Mouse (Mus musculus) gastrocnemius, postnatal 14 days (tissue): ENCODE measurements around the gene Tpx2. TPM values are rescaled to one million over a fixed set of nuclear protein-coding genes. Genes with fewer than 3 reads are reported as not detected.

ENCODE experiments used
- DNase-seq: peaks from one replicate; pipeline ENCODE4 v3.0.0; 2021; ENCODE audit warnings: mixed read lengths
- intact Hi-C: fragments of 180-260 bp; cut with DNase I; formaldehyde crosslinking; loops from one replicate; pipeline ENCODE4 v1.15.1; 2025; ENCODE audit warnings: low total_unique reads
- total RNA-seq, 2 experiments: library from RNA; stranded (reverse); gene quantifications; 2 replicates each; pipeline ENCODE4 v1.2.3; 2021

Gene Tpx2
- total RNA-seq, 2 experiments from 2014 or later = 4.1 to 4.7 TPM

GRCm38 (mm10) chr2:152839256-152839655, 8.5 kb upstream of the Tpx2 start:
- intact Hi-C loops = no loop called here
- DNase-seq = peak; percentile 49

- no peak for DNase-seq
- intact Hi-C loops = no loop called here
These were observed 5.0 kb upstream of the Tpx2 start for GRCm38 (mm10) chr2:152842741-152843140.

GRCm38 (mm10) chr2:152847057-152847814, 528 bp upstream of the Tpx2 start:
- DNase-seq = no peak
- intact Hi-C loops = no loop called here

- intact Hi-C loops = no loop called here
- DNase-seq = no peak
These were observed 702 bp downstream of the Tpx2 start for GRCm38 (mm10) chr2:152848466-152848865.

- no peak for DNase-seq
- intact Hi-C loops = no loop called here
These were observed 11.7 kb downstream of the Tpx2 start for GRCm38 (mm10) chr2:152859501-152859900.

GRCm38 (mm10) chr2:152861891-152862290, 14.1 kb downstream of the Tpx2 start:
- intact Hi-C loops = no loop called here
- DNase-seq = peak; percentile 37

GRCm38 (mm10) chr2:152862638-152863037, 14.9 kb downstream of the Tpx2 start:
- peak; percentile 8 for DNase-seq
- intact Hi-C loops = no loop called here

GRCm38 (mm10) chr2:152863346-152863745, 15.6 kb downstream of the Tpx2 start:
- no peak for DNase-seq
- intact Hi-C loops = no loop called here

GRCm38 (mm10) chr2:152878239-152878638, 30.5 kb downstream of the Tpx2 start:
- no peak for DNase-seq
- intact Hi-C loops = no loop called here

GRCm38 (mm10) chr2:152880898-152881297, 33.1 kb downstream of the Tpx2 start:
- DNase-seq = no peak
- intact Hi-C loops = no loop called here

- no peak for DNase-seq
- intact Hi-C loops = no loop called here
These were observed 36.4 kb downstream of the Tpx2 start for GRCm38 (mm10) chr2:152884101-152884645.

- intact Hi-C loops = no loop called here
- no peak for DNase-seq
These were observed 39.5 kb downstream of the Tpx2 start for GRCm38 (mm10) chr2:152887230-152887629.

GRCm38 (mm10) chr2:152888774-152889173, 41.0 kb downstream of the Tpx2 start:
- DNase-seq = no peak
- intact Hi-C loops = no loop called here

GRCm38 (mm10) chr2:152895834-152896233, 48.1 kb downstream of the Tpx2 start:
- no peak for DNase-seq
- intact Hi-C loops = no loop called here

- no peak for DNase-seq
- intact Hi-C loops = no loop called here
These were observed 49.2 kb downstream of the Tpx2 start for GRCm38 (mm10) chr2:152896926-152897325.

GRCm38 (mm10) chr2:152899011-152899410, 51.2 kb downstream of the Tpx2 start:
- no peak for DNase-seq
- intact Hi-C loops = no loop called here

GRCm38 (mm10) chr2:152901296-152901695, 53.5 kb downstream of the Tpx2 start:
- intact Hi-C loops = no loop called here
- DNase-seq = no peak

- intact Hi-C loops = no loop called here
- no peak for DNase-seq
These were observed 54.9 kb downstream of the Tpx2 start for GRCm38 (mm10) chr2:152902658-152903057.

- DNase-seq = peak; percentile 38
- intact Hi-C loops = no loop called here
These were observed 55.8 kb downstream of the Tpx2 start for GRCm38 (mm10) chr2:152903586-152903985.

- intact Hi-C loops = no loop called here
- DNase-seq = peak; percentile 56
These were observed 56.4 kb downstream of the Tpx2 start for GRCm38 (mm10) chr2:152904127-152904643.
